ENCODE assay signal across 33 mouse cellular contexts in the genomic region with DNA sequence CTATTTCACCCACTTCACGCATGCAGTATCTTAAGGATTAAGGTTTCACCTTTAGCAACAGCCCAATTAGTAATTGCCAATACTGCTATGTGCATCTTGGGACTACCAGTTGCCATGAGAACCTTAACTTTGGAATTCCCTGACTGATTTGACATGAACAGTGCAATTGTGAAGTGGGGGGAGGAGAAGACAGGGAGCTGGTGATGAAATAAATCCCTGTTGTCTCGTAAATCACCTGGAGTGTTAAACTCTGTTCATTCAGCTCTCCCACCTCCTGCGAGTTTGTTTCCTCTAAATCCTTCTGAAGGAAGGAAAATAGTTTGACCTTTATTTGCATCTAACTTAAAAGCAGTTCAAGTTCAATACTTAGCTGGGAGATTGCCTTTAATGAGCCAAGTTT.
DNase-seq lines count a peak whose midpoint lies in the region; ATAC-seq and TF ChIP-seq lines count a peak whose summit lies in the region.
"Had no signal": no experiment of that assay in that cellular context is flagged by ENCODE, and none has a peak within 500 bp of the region (broad histone marks: within the 10 kb centered on the region; RNA-seq: fewer than 3 reads in every experiment).

No protein-coding gene starts in this region.

- no peaks in the 10 kb centered on the region for H3K4me1 ChIP-seq in kidney, postnatal 0 days (replicated peaks; ENCODE audit: insufficient read depth, low read length)
- H3K4me1 ChIP-seq in neural tube, embryonic 13.5 days (replicated peaks): peaks cover 46% of the 10 kb centered on the region
- H3K4me1 ChIP-seq: intestine, embryonic 15.5 days; liver, embryonic 13.5 days had no signal

- TF ChIP-seq CTCF in kidney, postnatal 0 days (IDR thresholded peaks at IDR 0.05; ENCODE audit: low read depth): no peak
- TF ChIP-seq CTCF in gastrocnemius, adult 2 months (IDR thresholded peaks at IDR 0.05): no peak

- no peak overlapping the region for H3K4me3 ChIP-seq in kidney, postnatal 0 days (replicated peaks; ENCODE audit: low read depth, low read length)
- no peak overlapping the region for H3K4me3 ChIP-seq in neural tube, embryonic 13.5 days
- no peak overlapping the region for H3K4me3 ChIP-seq in gastrocnemius, adult 2 months
- H3K4me3 ChIP-seq: heart, embryonic 10.5 days; hindbrain, embryonic 15.5 days; intestine, embryonic 15.5 days; limb, embryonic 10.5 days; limb, embryonic 15.5 days; liver, embryonic 13.5 days; myocyte had no signal

- H3K27ac ChIP-seq in kidney, postnatal 0 days: no peak overlapping the region
- H3K27ac ChIP-seq in neural tube, embryonic 13.5 days (replicated peaks): no peak overlapping the region
- H3K27ac ChIP-seq in gastrocnemius, adult 2 months: no peak overlapping the region
- H3K27ac ChIP-seq: heart, embryonic 10.5 days; hindbrain, embryonic 15.5 days; intestine, embryonic 15.5 days; limb, embryonic 10.5 days; limb, embryonic 15.5 days; liver, embryonic 13.5 days; macrophage; stomach, postnatal 0 days had no signal

- no peak overlapping the region for H3K9ac ChIP-seq in kidney, postnatal 0 days (ENCODE audit: low read depth, low read length)
- no peak overlapping the region for H3K9ac ChIP-seq in neural tube, embryonic 13.5 days
- H3K9ac ChIP-seq: hindbrain, embryonic 15.5 days; intestine, embryonic 15.5 days; limb, embryonic 15.5 days; liver, embryonic 13.5 days had no signal

- no peak for ATAC-seq in kidney, postnatal 0 days (replicated peaks; ENCODE audit: low FRiP score, low read depth)
- peak; percentile 36 for ATAC-seq in neural tube, embryonic 13.5 days (ENCODE audit: low read depth)
- ATAC-seq: intestine, embryonic 15.5 days; lung, postnatal 0 days had no signal

- H3K36me3 ChIP-seq in kidney, postnatal 0 days (ENCODE audit: insufficient read depth, low read length): no peaks in the 10 kb centered on the region
- H3K36me3 ChIP-seq in neural tube, embryonic 13.5 days: no peaks in the 10 kb centered on the region
- H3K36me3 ChIP-seq: hindbrain, embryonic 15.5 days; intestine, embryonic 15.5 days; limb, embryonic 10.5 days; limb, embryonic 15.5 days had no signal

- no peak overlapping the region for H3K4me2 ChIP-seq in kidney, postnatal 0 days (ENCODE audit: low read length)
- H3K4me2 ChIP-seq in neural tube, embryonic 13.5 days: no peak overlapping the region
- H3K4me2 ChIP-seq: hindbrain, embryonic 15.5 days; intestine, embryonic 15.5 days; limb, embryonic 15.5 days; liver, embryonic 13.5 days had no signal

- no peaks in the 10 kb centered on the region for H3K9me3 ChIP-seq in kidney, postnatal 0 days (replicated peaks; ENCODE audit: low read length)
- no peaks in the 10 kb centered on the region for H3K9me3 ChIP-seq in neural tube, embryonic 13.5 days
- H3K9me3 ChIP-seq: G1E; heart, embryonic 10.5 days; hindbrain, embryonic 15.5 days; intestine, embryonic 15.5 days; limb, embryonic 10.5 days; limb, embryonic 15.5 days; liver, embryonic 13.5 days had no signal

- intact Hi-C loops in gastrocnemius, adult 2 months (cut with DNase I): no loop called here

- WGBS in kidney, postnatal 0 days: 39% methylated on average over 3 of the region's 3 CpGs
- 11% methylated on average over 3 of the region's 3 CpGs for WGBS in neural tube, embryonic 13.5 days

- DNase-seq in embryo, embryonic 10 days (ENCODE audit: low spot score): peak; percentile 54
- no peak for DNase-seq in embryo, embryonic 9.5 days (ENCODE audit: extremely low spot score)
- peak; percentile 46 for DNase-seq in kidney, postnatal 0 days (ENCODE audit: low spot score)
- DNase-seq in kidney, postnatal 4 days: no peak
- peak; percentile 46 for DNase-seq in embryo, embryonic 11.5 days (ENCODE audit: low read depth, low spot score)
- no peak for DNase-seq in gastrocnemius, postnatal 25 days
- DNase-seq in gastrocnemius, adult 2 months: no peak
- DNase-seq: adrenal gland, postnatal 10 days; cerebellum, adult 11 months; cerebellum, adult 9-10 months; cerebellum, postnatal 36 days; gastrocnemius, postnatal 14 days; heart, adult 11 months; heart, postnatal 36 days; kidney, adult 2 months; layer of hippocampus, postnatal 36 days; liver, embryonic 13.5 days; lung, adult 18-20 months; right cerebral cortex, postnatal 4 days; thymus, adult 18-20 months; thymus, postnatal 25 days had no signal

- H3K27me3 ChIP-seq in kidney, postnatal 0 days (ENCODE audit: insufficient read depth, low read length): no peaks in the 10 kb centered on the region
- no peaks in the 10 kb centered on the region for H3K27me3 ChIP-seq in neural tube, embryonic 13.5 days
- H3K27me3 ChIP-seq: CH12.LX; hindbrain, embryonic 15.5 days; intestine, embryonic 15.5 days; limb, embryonic 15.5 days; liver, embryonic 13.5 days had no signal

Comparison
In these comparisons a context has a peak if more than half of its experiments do, and no peak if none do; other contexts are left out.
1. DNase-seq: peak in embryo, embryonic 10 days (single experiment), kidney, postnatal 0 days (single experiment) and embryo, embryonic 11.5 days (single experiment); none in embryo, embryonic 9.5 days (single experiment), kidney, postnatal 4 days (0 of 2), gastrocnemius, postnatal 25 days (single experiment) and gastrocnemius, adult 2 months (single experiment).